Mouse (Mus musculus): ENCODE data around the gene Rab43.

- TF ChIP-seq CTCF (IDR thresholded peaks at IDR 0.05; ENCODE audit: low read depth, low read length) (no peak), POLR2A (IDR thresholded peaks at IDR 0.05; ENCODE audit: extremely low read depth, insufficient read depth, low read length) (no peak)
Measured at GRCm38 (mm10) chr6:87851871-87852270, 39.9 kb upstream of the Rab43 start.

Data from liver, adult 2 months (tissue).